Comparison of ENCODE assay signal across 25 mouse cellular contexts in the genomic region with DNA sequence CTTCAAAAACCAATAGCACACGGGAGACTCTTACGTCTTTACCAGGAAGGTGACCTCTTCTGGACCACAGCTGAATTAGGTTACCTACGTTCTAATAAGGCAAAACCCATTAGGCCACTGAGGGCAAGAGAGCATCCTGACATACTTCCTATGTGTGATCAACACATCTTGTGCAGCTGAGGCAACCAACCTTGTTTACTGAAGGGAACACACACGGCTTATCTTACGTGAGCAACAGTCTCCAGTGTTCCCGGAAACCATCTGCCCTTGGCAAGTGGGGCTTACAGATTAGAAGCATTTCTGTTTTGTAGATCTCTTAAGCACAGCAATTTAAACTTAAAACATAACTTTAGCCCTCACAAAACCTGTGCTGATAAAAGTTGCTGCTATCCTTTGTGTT. TPM values are rescaled to one million over a fixed set of nuclear protein-coding genes. Genes with fewer than 3 reads are reported as not detected.
A peak's percentile ranks its signal among the peaks of the same experiment; 100 is the strongest.
DNase-seq lines count a peak whose midpoint lies in the region; ATAC-seq and TF ChIP-seq lines count a peak whose summit lies in the region.
"Had no signal": no experiment of that assay in that cellular context is flagged by ENCODE, and none has a peak within 500 bp of the region (broad histone marks: within the 10 kb centered on the region; RNA-seq: fewer than 3 reads in every experiment).

No protein-coding gene starts in this region.

- peak overlapping the region; percentile 77 for H3K27ac ChIP-seq in layer of hippocampus, adult 2 months
- H3K27ac ChIP-seq in liver, embryonic 11.5 days (ENCODE audit: low read depth, low read length) = peak overlapping the region; percentile 86
- H3K27ac ChIP-seq: forebrain, embryonic 13.5 days; heart, adult 2 months; macrophage; stomach, embryonic 15.5 days had no signal

- no peak overlapping the region for H3K4me3 ChIP-seq in layer of hippocampus, adult 2 months
- H3K4me3 ChIP-seq in liver, embryonic 11.5 days (ENCODE audit: low read depth, low read length) = no peak overlapping the region
- H3K4me3 ChIP-seq: forebrain, embryonic 13.5 days; heart, adult 2 months; hindbrain, embryonic 12.5 days; stomach, embryonic 15.5 days had no signal

- no peak for TF ChIP-seq CTCF in layer of hippocampus, adult 2 months (conservative IDR thresholded peaks at IDR 0.05)

- peaks cover 34% of the 10 kb centered on the region for H3K4me1 ChIP-seq in liver, embryonic 11.5 days (replicated peaks; ENCODE audit: control insufficient read depth, insufficient read depth, low read length)
- H3K4me1 ChIP-seq: stomach, embryonic 15.5 days had no signal

- peak; percentile 39 for ATAC-seq in liver, embryonic 11.5 days (replicated peaks; ENCODE audit: low FRiP score)
- peak; percentile 69 for ATAC-seq in megakaryocyte progenitor cell, adult 5-6 weeks (replicated peaks; ENCODE audit: poor library complexity)
- ATAC-seq: forebrain, embryonic 13.5 days; inflammation-experienced regulatory T-cells, adult 6 months had no signal

- no peak overlapping the region for H3K4me2 ChIP-seq in liver, embryonic 11.5 days
- H3K4me2 ChIP-seq: forebrain, embryonic 13.5 days; hindbrain, embryonic 12.5 days; stomach, embryonic 15.5 days had no signal

- H3K36me3 ChIP-seq in liver, embryonic 11.5 days (ENCODE audit: control insufficient read depth, insufficient read depth, low read length) = peaks cover 16% of the 10 kb centered on the region

- H3K9me3 ChIP-seq in liver, embryonic 11.5 days (ENCODE audit: control insufficient read depth, low read length) = no peaks in the 10 kb centered on the region; the same call in 1 of the 2 replicates
- H3K9me3 ChIP-seq: forebrain, embryonic 13.5 days; hindbrain, embryonic 12.5 days; stomach, embryonic 15.5 days had no signal

- H3K9ac ChIP-seq in liver, embryonic 11.5 days (ENCODE audit: low read depth, low read length) = no peak overlapping the region
- H3K9ac ChIP-seq: forebrain, embryonic 13.5 days; hindbrain, embryonic 12.5 days; stomach, embryonic 15.5 days had no signal

- WGBS in liver, embryonic 11.5 days = 74% methylated on average over 6 of the region's 6 CpGs

- DNase-seq in layer of hippocampus, adult 2 months (ENCODE audit: low spot score in 2 of 2) = no peak
- DNase-seq in layer of hippocampus, adult 8-10 months (ENCODE audit: low spot score in 2 of 2) = no peak
- peak; percentile 39 for DNase-seq in brain, adult 2 months (ENCODE audit: low read depth, low spot score)
- DNase-seq in liver, embryonic 11.5 days (ENCODE audit: low spot score) = no peak
- no peak for DNase-seq in urinary bladder, postnatal 4 days (ENCODE audit: low spot score in 2 of 2)
- no peak for DNase-seq in urinary bladder, adult 18-20 months (ENCODE audit: low spot score in 2 of 2)
- no peak for DNase-seq in gastrocnemius, postnatal 4 days (ENCODE audit: low spot score in 2 of 2)
- DNase-seq: adrenal gland, adult 2 months; B cell, adult 2 months; cerebellum, adult 18-20 months; cerebellum, postnatal 36 days; gastrocnemius, postnatal 10 days; heart, adult 2 months; heart, postnatal 14 days; kidney, adult 2 months; kidney, postnatal 25 days; right cerebral cortex, postnatal 25 days; thymus, adult 18-20 months had no signal

- no peaks in the 10 kb centered on the region; the same call in 1 of the 2 replicates for H3K27me3 ChIP-seq in liver, embryonic 11.5 days (replicated peaks; ENCODE audit: control insufficient read depth, insufficient read depth, low read length)
- H3K27me3 ChIP-seq: stomach, embryonic 15.5 days had no signal

RNA-seq across cellular contexts. Expression of gene Gdf1, which starts 2.1 kb away (rescaled TPM):
- total RNA-seq in layer of hippocampus, adult 2 months (2021) = 10 to 100 TPM; 12.1 to 14.4 TPM
- total RNA-seq in layer of hippocampus, adult 8-10 months (2022) = 10 to 100 TPM in 2 of 4 experiments, 1 to 10 TPM in 1, not detected in 1; 4.8 to 16.4 (median 11.3) TPM
- 1.6 and 2.6 TPM in 2 replicates for polyA plus RNA-seq in liver, embryonic 11.5 days (2014; fragmentation: Nextera tagmentation; extraction: Ambion mirVana)
- not detected in 2 replicates for total RNA-seq in megakaryocyte progenitor cell, adult 5-6 weeks (2015)
- not detected in 2 replicates for total RNA-seq in megakaryocyte progenitor cell, adult 5-6 weeks (2017)
- 1 to 10 TPM; 3.5 to 4.0 TPM for total RNA-seq in gastrocnemius, postnatal 4 days (2021)
- total RNA-seq: heart, adult 2 months; heart, postnatal 14 days; midbrain, postnatal 0 days had no signal
- polyA plus RNA-seq: kidney, adult 2 months; macrophage had no signal

RNA-seq across cellular contexts. Expression of gene Cers1, which starts 11.9 kb away (rescaled TPM):
- total RNA-seq in layer of hippocampus, adult 2 months (2021) = 100 to 1,000 TPM; 110 to 113 TPM
- total RNA-seq in layer of hippocampus, adult 8-10 months (2022) = 100 to 1,000 TPM in 3 of 4 experiments, 10 to 100 TPM in 1; 99.3 to 118 (median 106) TPM
- 1.1 and 1.2 TPM in 2 replicates for polyA plus RNA-seq in liver, embryonic 11.5 days (2014; fragmentation: Nextera tagmentation; extraction: Ambion mirVana)
- not detected in 2 replicates for total RNA-seq in megakaryocyte progenitor cell, adult 5-6 weeks (2015)
- not detected in 2 replicates for total RNA-seq in megakaryocyte progenitor cell, adult 5-6 weeks (2017)
- total RNA-seq in gastrocnemius, postnatal 4 days (2021) = 10 to 100 TPM; 23.1 to 24.4 TPM
- polyA plus RNA-seq: inflammation-experienced regulatory T-cells, adult 6 months; macrophage had no signal

RNA-seq across cellular contexts. Expression of gene Cope, which starts 25.2 kb away (rescaled TPM):
- 100 to 1,000 TPM; 139 to 157 TPM for total RNA-seq in layer of hippocampus, adult 2 months (2021)
- total RNA-seq in layer of hippocampus, adult 8-10 months (2022) = 100 to 1,000 TPM; 127 to 152 (median 135) TPM
- 281 and 298 TPM in 2 replicates for polyA plus RNA-seq in liver, embryonic 11.5 days (2014; fragmentation: Nextera tagmentation; extraction: Ambion mirVana)
- 214 and 223 TPM in 2 replicates for total RNA-seq in megakaryocyte progenitor cell, adult 5-6 weeks (2015)
- 129 and 151 TPM in 2 replicates for total RNA-seq in megakaryocyte progenitor cell, adult 5-6 weeks (2017)
- 100 to 1,000 TPM; 168 to 177 TPM for total RNA-seq in gastrocnemius, postnatal 4 days (2021)

RNA-seq across cellular contexts. Expression of gene Ddx49, which starts 25.2 kb away (rescaled TPM):
- 10 to 100 TPM; 45.5 to 52.1 TPM for total RNA-seq in layer of hippocampus, adult 2 months (2021)
- total RNA-seq in layer of hippocampus, adult 8-10 months (2022) = 10 to 100 TPM; 49.2 to 55.5 (median 54.6) TPM
- 56.5 and 59.1 TPM in 2 replicates for polyA plus RNA-seq in liver, embryonic 11.5 days (2014; fragmentation: Nextera tagmentation; extraction: Ambion mirVana)
- total RNA-seq in megakaryocyte progenitor cell, adult 5-6 weeks (2015) = 42.7 and 44.7 TPM in 2 replicates
- 163 and 172 TPM in 2 replicates for total RNA-seq in megakaryocyte progenitor cell, adult 5-6 weeks (2017)
- 10 to 100 TPM; 42.8 to 42.9 TPM for total RNA-seq in gastrocnemius, postnatal 4 days (2021)

RNA-seq across cellular contexts. Expression of gene Upf1, which starts 25.6 kb away (rescaled TPM):
- 10 to 100 TPM; 67.7 to 68.7 TPM for total RNA-seq in layer of hippocampus, adult 2 months (2021)
- 10 to 100 TPM; 57.9 to 73.1 (median 65.4) TPM for total RNA-seq in layer of hippocampus, adult 8-10 months (2022)
- polyA plus RNA-seq in liver, embryonic 11.5 days (2014; fragmentation: Nextera tagmentation; extraction: Ambion mirVana) = 21.1 and 23.7 TPM in 2 replicates
- 13.9 and 15.3 TPM in 2 replicates for total RNA-seq in megakaryocyte progenitor cell, adult 5-6 weeks (2015)
- total RNA-seq in megakaryocyte progenitor cell, adult 5-6 weeks (2017) = 32.3 and 32.5 TPM in 2 replicates
- total RNA-seq in gastrocnemius, postnatal 4 days (2021) = 10 to 100 TPM; 45.0 to 47.9 TPM

Comparison
In these comparisons a context has a peak if more than half of its experiments do, and no peak if none do; other contexts are left out.
1. RNA of gene Cers1, which starts 11.9 kb away (total RNA-seq): 110 to 113 TPM in layer of hippocampus, adult 2 months, 99.3 to 118 TPM in layer of hippocampus, adult 8-10 months and 23.1 to 24.4 TPM in gastrocnemius, postnatal 4 days; not detected in megakaryocyte progenitor cell, adult 5-6 weeks; every median in the first group is over 10 times any median in the second.